In genomic region chr2:164441155-164441554, GRCm38 (mm10) we compare ENCODE assay signal across 8 mouse cellular contexts. TPM values are rescaled to one million over a fixed set of nuclear protein-coding genes. Genes with fewer than 3 reads are reported as not detected.
A peak's percentile ranks its signal among the peaks of the same experiment; 100 is the strongest.
DNase-seq lines count a peak whose midpoint lies in the region; ATAC-seq and TF ChIP-seq lines count a peak whose summit lies in the region.

No protein-coding gene starts in this region.

- ATAC-seq in embryonic facial prominence, embryonic 11.5 days (replicated peaks; ENCODE audit: insufficient number of reproducible peaks, low FRiP score, low TSS enrichment, low read depth) = no peak

- H3K27ac ChIP-seq in liver, adult 2 months (replicated peaks; ENCODE audit: insufficient read depth, low read depth, low read length) = peak overlapping the region; percentile 80
- no peak overlapping the region for H3K27ac ChIP-seq in embryonic facial prominence, embryonic 11.5 days (replicated peaks; ENCODE audit: low read depth, low read length)
- H3K27ac ChIP-seq in small intestine, adult 2 months (ENCODE audit: insufficient read depth, low read depth, low read length) = peak overlapping the region; percentile 76

- TF ChIP-seq CTCF in liver, adult 2 months (IDR thresholded peaks at IDR 0.05; ENCODE audit: low read depth, low read length) = peak; percentile 2; the same call in 1 of the 2 replicates
- no peak for TF ChIP-seq CTCF in small intestine, adult 2 months (IDR thresholded peaks at IDR 0.05; ENCODE audit: extremely low read depth, insufficient read length, insufficient replicate concordance, low read depth, low read length)

- no peaks in the 10 kb centered on the region for H3K9me3 ChIP-seq in embryonic facial prominence, embryonic 11.5 days (replicated peaks; ENCODE audit: control insufficient read depth, low read length)

- peak; percentile 52 for DNase-seq in liver, adult 2 months (ENCODE audit: extremely low read depth, low read depth, low spot score)
- no peak for DNase-seq in liver
- no peak for DNase-seq in embryonic facial prominence, embryonic 11.5 days (ENCODE audit: low spot score)
- DNase-seq in kidney, postnatal 10 days = peak; percentile 60
- no peak for DNase-seq in layer of hippocampus, adult 18-20 months (ENCODE audit: low spot score in 2 of 2)
- no peak for DNase-seq in left cerebral cortex, adult 9 months (ENCODE audit: low spot score in 2 of 2)
- no peak for DNase-seq in yolk sac, embryonic 10.5 days (ENCODE audit: low spot score)

- peaks cover 39% of the 10 kb centered on the region for H3K79me2 ChIP-seq in liver, adult 2 months (ENCODE audit: control insufficient read depth, insufficient read depth, low read length)

- H3K27me3 ChIP-seq in liver, adult 2 months (ENCODE audit: control insufficient read depth, insufficient read depth, low read length) = no peaks in the 10 kb centered on the region
- no peaks in the 10 kb centered on the region for H3K27me3 ChIP-seq in embryonic facial prominence, embryonic 11.5 days (ENCODE audit: control insufficient read depth, insufficient read depth, low read length)
- no peaks in the 10 kb centered on the region for H3K27me3 ChIP-seq in small intestine, adult 2 months (ENCODE audit: control insufficient read depth, insufficient read depth, low read length)

- H3K4me1 ChIP-seq in liver, adult 2 months (ENCODE audit: control insufficient read depth, insufficient read depth, low read length) = peaks cover 11% of the 10 kb centered on the region; the same call in 1 of the 2 replicates
- peaks cover 4% of the 10 kb centered on the region for H3K4me1 ChIP-seq in embryonic facial prominence, embryonic 11.5 days (ENCODE audit: control insufficient read depth, insufficient read depth, low read length)
- peaks cover 34% of the 10 kb centered on the region for H3K4me1 ChIP-seq in small intestine, adult 2 months (ENCODE audit: control insufficient read depth, insufficient read depth, insufficient read length, low read length)

- 0 out of 2 replicates have a peak overlapping the region, but pooled peaks have one; percentile 6 for H3K4me2 ChIP-seq in embryonic facial prominence, embryonic 11.5 days (ENCODE audit: low read depth, low read length)

- TF ChIP-seq POLR2A in liver, adult 2 months (IDR thresholded peaks at IDR 0.05; ENCODE audit: extremely low read depth, insufficient read depth, low read length) = peak; percentile 44; the same call in 1 of the 2 replicates
- no peak for TF ChIP-seq POLR2A in small intestine, adult 2 months (IDR thresholded peaks at IDR 0.05; ENCODE audit: low read depth, low read length)

- H3K36me3 ChIP-seq in liver, adult 2 months (ENCODE audit: control insufficient read depth, insufficient read depth, low read length) = peaks cover 15% of the 10 kb centered on the region; the same call in 1 of the 2 replicates
- no peaks in the 10 kb centered on the region for H3K36me3 ChIP-seq in embryonic facial prominence, embryonic 11.5 days (replicated peaks; ENCODE audit: control insufficient read depth, insufficient read depth, low read depth, low read length)
- H3K36me3 ChIP-seq in small intestine, adult 2 months (ENCODE audit: control insufficient read depth, insufficient read depth, low read length) = peaks cover 5% of the 10 kb centered on the region; the same call in 1 of the 2 replicates

- peak overlapping the region; percentile 91 for H3K9ac ChIP-seq in liver, adult 2 months (ENCODE audit: low read depth, low read length)
- H3K9ac ChIP-seq in embryonic facial prominence, embryonic 11.5 days (replicated peaks; ENCODE audit: low read length) = no peak overlapping the region

- peak overlapping the region; percentile 75 for H3K4me3 ChIP-seq in liver, adult 2 months (ENCODE audit: insufficient read depth, low read depth, low read length)
- H3K4me3 ChIP-seq in embryonic facial prominence, embryonic 11.5 days (ENCODE audit: low read depth, low read length) = no peak overlapping the region
- H3K4me3 ChIP-seq in small intestine, adult 2 months (ENCODE audit: low read depth, low read length) = peak overlapping the region; percentile 87

- 12% methylated on average over 8 of the region's 8 CpGs for WGBS in liver, adult 2 months
- 23% methylated on average over 8 of the region's 8 CpGs for WGBS in embryonic facial prominence, embryonic 11.5 days
- WGBS in small intestine, adult 2 months = 7% methylated on average over 8 of the region's 8 CpGs

RNA-seq across cellular contexts. Expression of gene Sdc4, which starts 2.5 kb away (rescaled TPM):
- total RNA-seq in liver, adult 2 months (2014; rRNA removed) = 511 and 573 TPM in 2 replicates
- polyA plus RNA-seq in liver, adult 2 months (2012; rRNA removed) = 178 and 182 TPM in 2 replicates
- polyA plus RNA-seq in embryonic facial prominence, embryonic 11.5 days (2014; fragmentation: Nextera tagmentation; extraction: Ambion mirVana) = 19.2 and 24.1 TPM in 2 replicates
- polyA plus RNA-seq in small intestine, adult 2 months (2012; rRNA removed) = 21.3 and 52.2 TPM in 2 replicates
- 100 to 1,000 TPM; 122 to 140 TPM for total RNA-seq in layer of hippocampus, adult 18-20 months (2021)

RNA-seq across cellular contexts. Expression of gene Sys1, which starts 15.6 kb away (rescaled TPM):
- total RNA-seq in liver, adult 2 months (2014; rRNA removed) = 33.7 and 40.9 TPM in 2 replicates
- 145 and 157 TPM in 2 replicates for polyA plus RNA-seq in liver, adult 2 months (2012; rRNA removed)
- 53.3 and 58.3 TPM in 2 replicates for polyA plus RNA-seq in embryonic facial prominence, embryonic 11.5 days (2014; fragmentation: Nextera tagmentation; extraction: Ambion mirVana)
- polyA plus RNA-seq in small intestine, adult 2 months (2012; rRNA removed) = 187 and 276 TPM in 2 replicates
- total RNA-seq in layer of hippocampus, adult 18-20 months (2021) = 10 to 100 TPM; 37.9 to 39.9 TPM

RNA-seq across cellular contexts. Expression of gene Gm20458, which starts 19.6 kb away (rescaled TPM):
- total RNA-seq in liver, adult 2 months (2014; rRNA removed) = 0.46 TPM in 1 of 2 replicates, not detected in the other
- 11.7 and 14.2 TPM in 2 replicates for polyA plus RNA-seq in liver, adult 2 months (2012; rRNA removed)
- 2.6 and 4.3 TPM in 2 replicates for polyA plus RNA-seq in embryonic facial prominence, embryonic 11.5 days (2014; fragmentation: Nextera tagmentation; extraction: Ambion mirVana)
- 35.0 and 79.8 TPM in 2 replicates for polyA plus RNA-seq in small intestine, adult 2 months (2012; rRNA removed)
- 1 to 10 TPM; 5.4 to 9.9 TPM for total RNA-seq in layer of hippocampus, adult 18-20 months (2021)

RNA-seq across cellular contexts. Expression of gene Trp53tg5, which starts 32.4 kb away (rescaled TPM):
- total RNA-seq in liver, adult 2 months (2014; rRNA removed) = not detected in 2 replicates
- polyA plus RNA-seq in liver, adult 2 months (2012; rRNA removed) = not detected in 2 replicates
- polyA plus RNA-seq in embryonic facial prominence, embryonic 11.5 days (2014; fragmentation: Nextera tagmentation; extraction: Ambion mirVana) = not detected in 2 replicates
- polyA plus RNA-seq in small intestine, adult 2 months (2012; rRNA removed) = not detected in 2 replicates
- total RNA-seq in layer of hippocampus, adult 18-20 months (2021) = not detected

RNA-seq across cellular contexts. Expression of gene Matn4, which starts 36.2 kb away (rescaled TPM):
- 0.07 and 0.09 TPM in 2 replicates for total RNA-seq in liver, adult 2 months (2014; rRNA removed)
- 0.04 and 0.05 TPM in 2 replicates for polyA plus RNA-seq in liver, adult 2 months (2012; rRNA removed)
- polyA plus RNA-seq in embryonic facial prominence, embryonic 11.5 days (2014; fragmentation: Nextera tagmentation; extraction: Ambion mirVana) = 1.2 and 1.3 TPM in 2 replicates
- 0.49 and 2.7 TPM in 2 replicates for polyA plus RNA-seq in small intestine, adult 2 months (2012; rRNA removed)
- 10 to 100 TPM; 11.0 to 11.2 TPM for total RNA-seq in layer of hippocampus, adult 18-20 months (2021)

Comparison
In these comparisons a context has a peak if more than half of its experiments do, and no peak if none do; other contexts are left out.
1. DNase-seq: peak in liver, adult 2 months (single experiment) and kidney, postnatal 10 days (single experiment); none in liver (single experiment), embryonic facial prominence, embryonic 11.5 days (single experiment), layer of hippocampus, adult 18-20 months (0 of 2), left cerebral cortex, adult 9 months (0 of 2) and yolk sac, embryonic 10.5 days (single experiment).